Mouse (Mus musculus) lung, embryonic 15.5 days (tissue): ENCODE measurements around the gene Depdc5. TPM values are rescaled to one million over a fixed set of nuclear protein-coding genes. Genes with fewer than 3 reads are reported as not detected.
"Not testable (repeated sequence)": the region's sequence is repeated elsewhere in the genome, so short reads cannot be mapped to it uniquely, and the experiment has no call there.

Experiments
- ATAC-seq: fragments of 200-750 bp; cut with Nextera tagmentation; 2 replicates; pipeline ENCODE4 v1.8.0; 2017; ENCODE audit warnings: moderate number of reproducible peaks, borderline replicate concordance; ENCODE audit not compliant: low FRiP score, low TSS enrichment; ENCODE audit errors: extremely low read depth
- H3K27ac ChIP-seq: fragments of 300-500 bp; sonication (generic); 2 replicates; pipeline ENCODE4 v1.5.1; 2015; ENCODE audit warnings: moderate library complexity, mild to moderate bottlenecking, inconsistent platforms
- H3K27me3 ChIP-seq: fragments of 300-500 bp; sonication (generic); 2 replicates; pipeline ENCODE4 v1.6.1; 2015; ENCODE audit warnings: inconsistent platforms
- H3K36me3 ChIP-seq: fragments of 300-500 bp; sonication (generic); 2 replicates; pipeline ENCODE4 v1.6.1; 2015; ENCODE audit warnings: inconsistent platforms
- H3K4me1 ChIP-seq: fragments of 300-500 bp; sonication (generic); 2 replicates; pipeline ENCODE4 v1.6.1; 2015; ENCODE audit warnings: inconsistent platforms
- H3K4me2 ChIP-seq: fragments of 300-500 bp; sonication (generic); 2 replicates; pipeline ENCODE4 v1.6.1; 2015; ENCODE audit warnings: inconsistent platforms, mild to moderate bottlenecking, moderate library complexity
- H3K4me3 ChIP-seq: fragments of 300-500 bp; sonication (generic); 2 replicates; pipeline ENCODE4 v1.5.1; 2015; ENCODE audit warnings: mild to moderate bottlenecking, inconsistent platforms
- H3K9ac ChIP-seq: fragments of 300-500 bp; sonication (generic); 2 replicates; pipeline ENCODE4 v1.6.1; 2015; ENCODE audit warnings: inconsistent platforms
- H3K9me3 ChIP-seq: fragments of 300-500 bp; sonication (generic); 2 replicates; pipeline ENCODE4 v1.6.1; 2016; ENCODE audit warnings: inconsistent platforms
- WGBS: fragments of 180-500 bp; shearing (Covaris S2); methylation state at CpG from one replicate; pipeline ENCODE4 v1.1.7; 2015; 5-methylcytosine and 5-hydroxymethylcytosine counted together
- polyA plus RNA-seq: library from polyadenylated mRNA; unstranded; fragments of >200 nt; fragmentation: Nextera tagmentation; extraction: Ambion mirVana; gene quantifications from 2 replicates; pipeline ENCODE4 v1.2.1, GENCODE M21; 2015

The Depdc5 gene
- 23.8 and 27.2 TPM in 2 replicates for polyA plus RNA-seq

DNA sequence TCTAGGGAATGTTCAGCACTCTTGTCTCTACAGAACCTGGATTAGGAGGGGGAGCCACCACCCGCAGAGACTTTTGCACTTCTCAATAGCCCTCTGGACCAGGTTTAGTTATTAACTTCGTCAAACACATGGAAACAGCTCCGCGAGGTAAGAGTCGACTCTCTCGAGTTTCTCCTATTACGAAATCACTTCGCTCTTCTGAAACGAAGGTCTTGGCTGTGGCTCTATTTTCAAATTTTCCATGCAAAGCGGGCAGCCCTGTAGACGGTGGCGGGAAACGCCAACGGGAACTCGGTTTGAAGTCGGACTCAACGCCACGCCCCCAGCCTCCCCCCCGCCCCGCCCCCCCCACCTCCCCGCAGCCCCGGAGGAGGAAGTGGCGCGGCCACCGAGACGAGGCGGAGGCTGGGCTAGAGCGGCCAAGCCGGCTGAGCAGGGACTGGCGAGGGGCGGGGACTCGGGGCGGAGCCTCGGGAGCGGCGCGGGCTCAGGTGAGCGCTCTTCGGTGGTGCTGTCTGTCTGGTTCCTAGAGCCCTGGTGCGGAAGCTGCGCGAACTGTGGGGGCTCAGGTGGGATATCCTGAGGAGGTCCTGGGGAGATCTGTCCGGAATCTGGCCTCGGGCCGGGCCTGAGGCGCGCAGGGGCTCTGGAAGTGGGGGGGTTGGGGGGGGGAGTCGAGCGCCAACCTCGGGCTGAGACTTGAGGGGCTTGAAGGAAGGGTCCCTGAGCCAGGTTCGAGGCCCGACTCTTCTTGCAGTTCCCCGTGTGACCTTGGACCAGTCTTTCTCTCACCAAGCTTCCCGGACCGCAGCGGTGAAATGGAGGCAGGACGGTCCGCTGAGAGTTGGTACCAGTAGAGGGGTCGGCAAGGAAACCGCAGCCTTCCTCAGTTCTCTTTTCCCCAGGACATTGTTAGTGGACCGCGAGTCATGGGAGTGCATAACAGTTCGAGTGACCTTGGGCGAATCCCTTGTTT is at the start of gene Depdc5:
Gene Depdc5, plus strand, starts transcription at position 449 of the 976 bp plus-strand sequence.
- Histone ChIP-seq H3K9ac (peak within 1 kb of the TSS; percentile 61), H3K9me3 (no peaks in the 10 kb centered on the region), H3K4me2 (peak within 1 kb of the TSS; percentile 61), H3K36me3 (peaks cover 12% of the 10 kb centered on the region), H3K27me3 (no peaks in the 10 kb centered on the region), H3K4me3 (peak within 1 kb of the TSS; percentile 58), H3K27ac (peak within 1 kb of the TSS; percentile 93), H3K4me1 (peaks cover 9% of the 10 kb centered on the region)
- peak; percentile 98 for ATAC-seq
- WGBS, result under 1% methylated on average over 58 of the region's 64 CpGs

DNA sequence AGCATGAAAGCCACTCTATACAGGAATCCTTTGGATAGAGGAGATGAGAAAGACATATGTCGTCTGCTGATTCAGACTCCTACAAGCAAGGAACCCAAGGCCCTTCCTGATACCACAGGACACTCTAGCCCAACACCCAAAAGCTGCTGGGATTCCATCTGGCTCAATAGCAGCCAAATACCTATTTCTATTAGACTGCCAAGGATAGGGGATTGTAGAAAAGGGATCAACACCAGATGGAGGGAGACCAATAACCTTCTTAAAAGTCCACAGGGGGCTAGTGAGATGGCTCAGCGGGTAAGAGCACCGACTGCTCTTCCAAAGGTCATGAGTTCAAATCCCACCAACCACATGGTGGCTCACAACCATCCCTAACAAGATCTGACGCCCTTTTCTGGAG is 48.1 kb upstream of the Depdc5 start:
- Histone ChIP-seq H3K9me3 (no peaks in the 10 kb centered on the region), H3K9ac (no peak overlapping the region), H3K4me2 (no peak overlapping the region), H3K36me3 (peaks cover 71% of the 10 kb centered on the region), H3K27ac (no peak overlapping the region), H3K4me3 (no peak overlapping the region), H3K27me3 (no peaks in the 10 kb centered on the region), H3K4me1 (no peaks in the 10 kb centered on the region)
- 90% methylated on average over 4 of the region's 4 CpGs for WGBS
- ATAC-seq, result no peak

DNA sequence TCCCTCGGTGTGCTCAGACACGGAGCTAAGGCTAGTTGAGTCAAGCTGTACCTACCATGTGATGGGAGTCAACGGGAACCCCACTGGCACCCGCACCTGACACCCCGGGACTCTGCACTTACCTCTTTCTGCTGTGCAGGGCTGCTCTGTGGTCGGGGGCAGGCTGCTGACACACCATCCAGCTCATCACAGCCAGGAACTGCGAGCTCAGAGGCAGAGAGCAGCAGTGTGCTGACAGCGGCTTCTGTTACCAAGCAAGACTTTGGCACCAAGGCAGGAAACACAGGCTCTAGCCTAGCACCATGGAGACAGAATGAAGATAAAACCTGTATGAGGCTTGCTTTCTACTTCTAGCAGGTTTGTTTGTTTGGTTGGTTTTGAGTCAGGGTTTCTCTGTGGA is 43.0 kb upstream of the Depdc5 start:
- H3K4me2 ChIP-seq, result no peak overlapping the region
- H3K27me3 ChIP-seq, result no peaks in the 10 kb centered on the region
- H3K27ac ChIP-seq, result no peak overlapping the region
- H3K9ac ChIP-seq, result no peak overlapping the region
- no peak for ATAC-seq
- 90% methylated on average over 8 of the region's 8 CpGs for WGBS
- no peaks in the 10 kb centered on the region for H3K9me3 ChIP-seq
- H3K4me3 ChIP-seq, result no peak overlapping the region
- peaks cover 65% of the 10 kb centered on the region for H3K36me3 ChIP-seq
- no peaks in the 10 kb centered on the region for H3K4me1 ChIP-seq

DNA sequence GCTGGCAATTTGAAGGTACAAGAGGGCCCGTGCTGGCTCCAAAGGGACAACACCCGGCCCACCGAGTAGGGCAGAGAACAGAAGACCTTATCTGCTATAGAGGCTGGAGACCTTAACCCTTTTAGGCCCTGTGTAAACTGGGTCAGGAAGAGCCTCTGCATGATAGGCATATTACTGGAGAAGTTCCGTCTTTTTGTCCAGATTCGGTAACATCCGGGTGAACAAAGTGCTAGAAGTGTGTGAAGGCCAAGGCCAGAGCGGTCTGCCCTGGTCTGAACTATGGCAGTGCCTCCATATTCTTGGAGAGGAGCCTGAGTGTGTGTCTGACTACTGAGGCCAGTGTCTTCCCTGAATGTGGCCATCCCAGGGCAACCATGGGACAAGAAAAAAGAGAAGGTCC is 36.5 kb upstream of the Depdc5 start, which contains the start of gene Gm20671:
Gene Gm20671, minus strand, starts transcription at position 101 of the 400 bp plus-strand sequence.
- Histone ChIP-seq H3K4me2 (no peak within 1 kb of the TSS), H3K27ac (no peak within 1 kb of the TSS), H3K36me3 (peaks cover 63% of the 10 kb centered on the region), H3K9ac (no peak within 1 kb of the TSS), H3K9me3 (no peaks in the 10 kb centered on the region), H3K4me3 (no peak within 1 kb of the TSS), H3K27me3 (no peaks in the 10 kb centered on the region), H3K4me1 (no peaks in the 10 kb centered on the region)
- 88% methylated on average over 7 of the region's 7 CpGs for WGBS
- no peak for ATAC-seq

DNA sequence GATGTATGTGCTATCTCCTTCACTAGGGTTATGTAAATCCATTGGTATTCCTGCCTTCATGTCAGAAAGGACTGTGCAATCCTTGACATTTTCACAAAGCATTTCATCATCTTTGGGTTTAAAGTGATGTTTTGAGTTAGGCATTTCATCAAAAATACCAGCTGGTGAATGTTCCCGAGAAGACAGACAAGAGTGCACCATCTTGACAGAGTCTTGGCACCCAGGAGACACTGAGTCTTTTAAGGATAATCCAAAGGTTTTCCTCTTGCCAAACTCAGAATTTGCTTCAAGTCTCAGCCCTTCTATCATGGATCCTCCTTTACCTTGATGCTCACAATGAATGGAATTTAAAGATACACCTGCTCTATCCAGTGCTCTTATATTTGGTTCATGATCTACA is 34.7 kb upstream of the Depdc5 start:
- H3K27me3 ChIP-seq, H3K4me2 ChIP-seq, H3K4me3 ChIP-seq, H3K4me1 ChIP-seq, H3K27ac ChIP-seq, H3K9ac ChIP-seq, H3K9me3 ChIP-seq, ATAC-seq: not testable (repeated sequence)
- H3K36me3 ChIP-seq, result peaks cover 69% of the 10 kb centered on the region
- 81% methylated on average over 1 of the region's 1 CpGs for WGBS

DNA sequence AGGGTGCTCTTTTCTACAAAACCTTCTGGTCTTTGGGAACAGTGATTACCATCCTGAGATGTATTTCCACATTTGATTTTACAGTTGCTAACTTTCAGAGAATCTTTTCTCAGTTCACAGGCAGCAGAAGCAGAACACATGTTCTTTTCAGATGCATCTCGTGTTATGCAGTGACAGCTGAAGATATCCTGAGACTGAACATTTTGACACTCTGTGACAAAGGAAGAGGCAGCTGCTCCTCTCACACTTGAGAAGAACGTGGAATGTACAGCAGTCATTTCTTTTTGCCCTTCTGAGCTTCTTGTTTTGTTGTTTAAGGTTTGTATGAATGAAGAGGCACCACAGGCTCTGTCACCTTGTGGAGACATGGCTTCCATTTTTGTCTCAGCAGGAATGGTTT is 33.4 kb upstream of the Depdc5 start:
- WGBS, result 84% methylated on average over 2 of the region's 2 CpGs
- ATAC-seq, result no peak
- no peaks in the 10 kb centered on the region for H3K27me3 ChIP-seq

DNA sequence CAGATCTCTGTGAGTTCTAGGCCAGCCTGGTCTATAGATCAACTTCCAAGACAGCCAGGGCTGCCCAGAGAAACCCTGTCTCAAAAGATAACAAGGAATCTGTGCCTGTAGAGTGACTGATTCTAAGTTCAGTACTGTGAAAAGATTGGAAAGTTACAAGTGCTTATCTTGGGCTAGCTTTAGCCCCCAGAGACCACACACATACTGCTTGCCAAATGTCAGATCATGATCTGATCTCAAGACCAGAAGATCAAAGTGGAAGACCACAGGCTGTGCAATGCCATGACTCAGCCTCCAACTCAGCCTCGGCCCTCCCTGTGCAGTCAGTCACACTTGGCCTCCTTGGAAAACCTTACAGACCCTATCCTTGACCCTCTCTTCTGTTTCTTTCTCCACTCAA is 29.0 kb upstream of the Depdc5 start:
- WGBS, result 70% methylated on average over 1 of the region's 1 CpGs
- H3K27me3 ChIP-seq, result no peaks in the 10 kb centered on the region
- no peaks in the 10 kb centered on the region for H3K4me1 ChIP-seq
- no peak for ATAC-seq
- no peak overlapping the region for H3K4me2 ChIP-seq
- no peak overlapping the region for H3K27ac ChIP-seq
- H3K9me3 ChIP-seq, result no peaks in the 10 kb centered on the region
- peaks cover 81% of the 10 kb centered on the region for H3K36me3 ChIP-seq
- H3K4me3 ChIP-seq, result no peak overlapping the region
- H3K9ac ChIP-seq, result no peak overlapping the region

More for the DNA sequence above, 33.4 kb upstream of the Depdc5 start:
- Histone ChIP-seq H3K4me3 (no peak overlapping the region), H3K4me1 (no peaks in the 10 kb centered on the region), H3K27ac (no peak overlapping the region), H3K36me3 (peaks cover 82% of the 10 kb centered on the region), H3K9me3 (no peaks in the 10 kb centered on the region), H3K4me2 (no peak overlapping the region), H3K9ac (no peak overlapping the region)

DNA sequence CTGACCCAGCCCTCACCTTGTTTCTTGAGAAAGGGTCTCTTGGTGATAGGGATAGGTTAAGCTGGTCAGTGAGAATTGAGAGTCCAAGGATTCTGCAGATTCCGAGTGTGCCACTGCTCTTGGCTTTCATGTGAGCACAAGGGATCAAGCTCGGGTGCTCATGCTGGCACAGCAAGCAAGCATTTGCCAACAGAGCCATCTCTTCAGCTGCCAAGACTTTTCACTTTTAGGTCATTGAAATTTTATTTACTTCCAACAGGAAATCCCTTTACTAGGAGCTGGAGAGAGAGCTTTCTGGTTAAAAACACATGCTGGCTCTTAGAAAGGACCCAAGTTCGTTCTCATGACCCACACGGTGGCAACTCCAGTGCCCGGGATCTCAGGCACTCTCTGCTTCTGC is 26.5 kb upstream of the Depdc5 start:
- ATAC-seq, result no peak
- H3K9me3 ChIP-seq, result no peaks in the 10 kb centered on the region
- H3K27me3 ChIP-seq, result no peaks in the 10 kb centered on the region
- H3K27ac ChIP-seq, result no peak overlapping the region
- no peak overlapping the region for H3K9ac ChIP-seq
- peaks cover 76% of the 10 kb centered on the region for H3K36me3 ChIP-seq
- no peaks in the 10 kb centered on the region for H3K4me1 ChIP-seq
- H3K4me3 ChIP-seq, result no peak overlapping the region
- 88% methylated on average over 5 of the region's 5 CpGs for WGBS
- no peak overlapping the region for H3K4me2 ChIP-seq

DNA sequence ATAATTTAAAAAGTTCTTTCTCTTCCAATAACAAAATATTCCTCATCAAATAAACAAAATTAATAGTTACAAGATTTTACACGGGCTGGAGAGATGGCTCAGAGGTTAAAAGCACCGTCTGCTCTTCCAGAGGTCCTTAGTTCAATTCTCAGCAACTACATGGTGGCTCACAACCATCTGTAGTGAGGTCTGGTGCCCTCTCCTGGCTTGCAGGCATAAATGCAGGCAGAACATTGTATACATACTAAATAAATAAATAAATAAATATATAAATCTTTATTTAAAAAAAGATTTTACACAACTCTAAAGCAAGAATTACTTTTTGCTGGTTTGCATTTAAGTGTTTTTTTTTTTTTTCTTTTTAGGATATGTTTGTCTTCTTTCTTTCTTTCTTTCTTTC is 23.5 kb upstream of the Depdc5 start:
- peaks cover 72% of the 10 kb centered on the region for H3K36me3 ChIP-seq
- H3K9ac ChIP-seq, result no peak overlapping the region
- no peak for ATAC-seq
- H3K9me3 ChIP-seq, result no peaks in the 10 kb centered on the region
- H3K4me3 ChIP-seq, result no peak overlapping the region
- no peak overlapping the region for H3K27ac ChIP-seq
- 95% methylated on average over 2 of the region's 2 CpGs for WGBS
- no peak overlapping the region for H3K4me2 ChIP-seq
- H3K4me1 ChIP-seq, result no peaks in the 10 kb centered on the region
- H3K27me3 ChIP-seq, result no peaks in the 10 kb centered on the region

DNA sequence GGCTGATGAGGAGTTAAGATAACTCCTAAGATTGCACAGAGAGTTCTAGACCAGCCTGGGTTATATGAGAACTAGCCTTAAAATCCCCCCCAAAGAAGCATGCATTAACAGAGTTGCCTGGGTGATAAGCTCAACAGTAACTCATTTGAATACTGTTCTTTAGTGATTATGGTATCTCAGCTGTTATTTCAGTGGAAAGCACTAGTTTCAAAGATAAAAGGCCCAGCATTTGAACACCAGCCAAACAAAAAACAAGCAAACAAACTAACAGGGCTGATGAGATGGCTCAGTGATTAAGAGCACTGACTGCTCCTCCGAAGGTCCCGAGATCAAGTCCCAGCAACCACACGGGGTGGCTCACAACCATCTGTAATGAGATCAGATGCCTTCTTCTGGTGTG is 14.3 kb upstream of the Depdc5 start:
- Histone ChIP-seq H3K27me3 (no peaks in the 10 kb centered on the region), H3K4me1 (peaks cover 20% of the 10 kb centered on the region), H3K9ac (no peak overlapping the region), H3K27ac (no peak overlapping the region), H3K4me3 (no peak overlapping the region), H3K36me3 (peaks cover 21% of the 10 kb centered on the region), H3K9me3 (no peaks in the 10 kb centered on the region), H3K4me2 (no peak overlapping the region)
- 96% methylated on average over 3 of the region's 3 CpGs for WGBS
- ATAC-seq, result no peak

DNA sequence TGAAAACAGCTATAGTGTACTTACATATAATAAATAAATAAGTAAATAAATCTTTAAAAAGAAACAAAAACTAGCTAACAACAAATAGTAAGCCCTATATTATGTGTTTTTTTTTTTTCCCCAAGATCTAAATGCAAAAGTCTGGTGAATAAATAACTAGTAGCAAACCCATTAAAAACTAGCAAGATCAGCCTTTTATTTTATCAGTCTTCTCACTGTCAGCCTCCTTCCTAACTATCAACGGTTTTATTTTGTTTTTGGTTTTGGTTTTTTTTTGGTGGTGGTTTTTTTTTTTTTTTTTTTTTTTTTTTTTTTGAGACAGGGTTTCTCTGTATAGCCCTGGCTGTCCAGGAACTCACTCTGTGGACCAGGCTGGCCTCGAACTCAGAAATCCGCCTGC is 13.9 kb upstream of the Depdc5 start:
- not testable (repeated sequence) for H3K27ac ChIP-seq, ATAC-seq, H3K9me3 ChIP-seq, H3K9ac ChIP-seq, H3K27me3 ChIP-seq, H3K4me2 ChIP-seq, H3K4me3 ChIP-seq
- Histone ChIP-seq H3K4me1 (peaks cover 23% of the 10 kb centered on the region), H3K36me3 (peaks cover 17% of the 10 kb centered on the region)
- WGBS, result 94% methylated on average over 3 of the region's 3 CpGs

DNA sequence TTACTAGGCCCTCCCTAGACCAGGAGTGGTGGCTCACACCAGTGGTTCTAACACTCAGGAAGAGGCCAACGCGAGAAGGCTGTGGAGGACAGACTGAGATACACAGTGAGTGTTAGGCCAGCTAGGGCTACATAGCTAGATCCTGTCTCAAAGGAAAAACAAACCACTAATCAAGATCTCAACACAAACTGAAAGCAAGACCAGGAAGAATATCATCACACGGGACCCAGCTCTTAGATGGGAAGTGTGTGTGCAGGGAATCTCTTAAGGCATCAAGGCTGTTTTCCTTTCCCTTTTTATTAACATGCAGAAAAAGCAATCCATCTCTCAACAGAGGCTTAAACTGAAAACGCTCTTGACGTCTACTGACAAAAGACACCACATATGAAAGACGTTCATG is 11.5 kb upstream of the Depdc5 start:
- Histone ChIP-seq H3K9me3 (no peaks in the 10 kb centered on the region), H3K27ac (0 out of 2 replicates have a peak overlapping the region, but pooled peaks have one; percentile 7)
- ATAC-seq, result no peak

More for the DNA sequence above, 11.5 kb upstream of the Depdc5 start:
- Histone ChIP-seq H3K27me3 (no peaks in the 10 kb centered on the region), H3K9ac (peak overlapping the region; percentile 23), H3K4me1 (peaks cover 23% of the 10 kb centered on the region), H3K4me2 (peak overlapping the region; percentile 55), H3K4me3 (peak overlapping the region; percentile 82), H3K36me3 (peaks cover 6% of the 10 kb centered on the region)
- 38% methylated on average over 6 of the region's 6 CpGs for WGBS
